Mouse (Mus musculus) cerebellum, adult 9-11 months (tissue): ENCODE data around the gene Gch1.

Experiments used
- DNase-seq: peaks from one replicate; pipeline ENCODE4 v3.0.0; 2022

Gch1 gene

GRCm38 (mm10) chr14:47188848-47189634 lies at the start of gene Gch1:
TSS of gene Gch1 (minus strand) at chr14:47189413.
- peak; percentile 30 for DNase-seq

GRCm38 (mm10) chr14:47237286-47237685 lies 48.1 kb upstream of the Gch1 start:
- no peak for DNase-seq

- DNase-seq = no peak
Measured at GRCm38 (mm10) chr14:47236491-47236890, 47.3 kb upstream of the Gch1 start.

- no peak for DNase-seq
Measured at GRCm38 (mm10) chr14:47234526-47235250, 45.5 kb upstream of the Gch1 start.

GRCm38 (mm10) chr14:47234032-47234431 lies 44.8 kb upstream of the Gch1 start:
- no peak for DNase-seq

- no peak for DNase-seq
Measured at GRCm38 (mm10) chr14:47233602-47234001, 44.4 kb upstream of the Gch1 start.

- DNase-seq = no peak
Measured at GRCm38 (mm10) chr14:47229796-47230376, 40.7 kb upstream of the Gch1 start.

GRCm38 (mm10) chr14:47225931-47226330 lies 36.7 kb upstream of the Gch1 start:
- no peak for DNase-seq

- DNase-seq = no peak
Measured at GRCm38 (mm10) chr14:47224476-47225325, 35.5 kb upstream of the Gch1 start.

- DNase-seq = no peak
Measured at GRCm38 (mm10) chr14:47222631-47223450, 33.6 kb upstream of the Gch1 start.

- DNase-seq = no peak
Measured at GRCm38 (mm10) chr14:47221567-47221966, 32.4 kb upstream of the Gch1 start.

- no peak for DNase-seq
Measured at GRCm38 (mm10) chr14:47220231-47221025, 31.2 kb upstream of the Gch1 start.

GRCm38 (mm10) chr14:47218766-47219606 lies 29.8 kb upstream of the Gch1 start:
- DNase-seq = no peak

GRCm38 (mm10) chr14:47216541-47216940 lies 27.3 kb upstream of the Gch1 start:
- no peak for DNase-seq

- DNase-seq = no peak
Measured at GRCm38 (mm10) chr14:47214367-47214766, 25.2 kb upstream of the Gch1 start.

- DNase-seq = no peak
Measured at GRCm38 (mm10) chr14:47213305-47213704, 24.1 kb upstream of the Gch1 start.

- no peak for DNase-seq
Measured at GRCm38 (mm10) chr14:47209669-47210164, 20.5 kb upstream of the Gch1 start.

- DNase-seq = no peak
Measured at GRCm38 (mm10) chr14:47208564-47209493, 19.6 kb upstream of the Gch1 start.

- DNase-seq = no peak
Measured at GRCm38 (mm10) chr14:47206601-47207000, 17.4 kb upstream of the Gch1 start.
